Mouse (Mus musculus) cortical plate, adult 2 months (tissue): ENCODE measurements at regions not wholly inside any gene's neighbourhood (a gene's known extent, or its start where the extent isn't known, plus 50 kb on each side); places are given as distances from the start of the nearest gene placed in this dataset.

ENCODE experiments used
- CTCF ChIP-seq: fragments of 200-500 bp; IDR thresholded peaks from 2 replicates; pipeline ENCODE4 v1.5.1; 2011; ENCODE audit warnings: mild to moderate bottlenecking, control low read depth, low read length; ENCODE audit not compliant: insufficient read depth; ENCODE audit errors: extremely low read depth
- POLR2A ChIP-seq: fragments of 200-500 bp; IDR thresholded peaks from 2 replicates; pipeline ENCODE4 v1.6.1; 2011; ENCODE audit warnings: mild to moderate bottlenecking, low read length, control low read depth; ENCODE audit not compliant: insufficient read depth; ENCODE audit errors: extremely low read depth

DNA sequence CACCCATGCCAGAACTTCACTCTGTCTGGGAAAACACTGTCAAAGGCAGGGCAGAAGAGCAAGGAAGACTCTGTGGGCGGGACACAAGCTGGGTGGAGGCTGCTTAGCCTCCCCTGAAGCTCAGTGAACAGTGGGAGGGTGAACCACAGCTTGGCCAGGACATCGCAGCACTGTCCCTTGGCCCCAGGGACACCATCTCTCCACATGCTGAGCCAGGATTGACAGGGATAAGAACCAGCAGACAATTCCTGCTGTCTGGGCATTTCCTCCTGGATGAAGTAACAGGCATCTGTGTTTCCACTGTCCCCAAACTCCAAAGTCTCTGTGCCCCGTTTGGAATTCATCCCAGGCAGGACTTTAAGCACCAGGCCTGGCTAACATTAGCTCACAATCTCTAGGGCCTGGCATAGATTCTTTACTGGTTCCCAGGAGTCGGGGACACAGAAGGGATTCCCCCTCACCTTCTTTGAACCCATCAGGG, 148.3 kb upstream of the Zmiz1 start:
- TF ChIP-seq POLR2A: no peak
- TF ChIP-seq CTCF: no peak
